Mouse (Mus musculus) thymus, adult 2 months (tissue): ENCODE measurements around the gene Hsf2bp.

Source experiments
- CTCF ChIP-seq: fragments of 200-500 bp; IDR thresholded peaks from 2 replicates; pipeline ENCODE4 v1.5.1; 2012; ENCODE audit warnings: mild to moderate bottlenecking, control low read depth, low read length, moderate library complexity, borderline replicate concordance; ENCODE audit not compliant: control insufficient read depth, poor library complexity, insufficient read depth; ENCODE audit errors: extremely low read depth
- POLR2A ChIP-seq: fragments of 200-500 bp; IDR thresholded peaks from 2 replicates; pipeline ENCODE4 v1.6.1; 2012; ENCODE audit warnings: mild to moderate bottlenecking, low read length, control low read depth, moderate library complexity; ENCODE audit not compliant: control insufficient read depth, poor library complexity, insufficient read depth; ENCODE audit errors: extremely low read depth

GRCm38 (mm10) chr17:31970890-31971289 lies 65.3 kb downstream of the Hsf2bp start:
- TF ChIP-seq CTCF: no peak
- no peak for TF ChIP-seq POLR2A
